Mouse (Mus musculus): ENCODE results near the gene 4930404N11Rik. TPM values are rescaled to one million over a fixed set of nuclear protein-coding genes. Genes with fewer than 3 reads are reported as not detected.

4930404N11Rik gene
- polyA plus RNA-seq, 1 experiment, result 7.8 TPM

GRCm38 (mm10) chr10:81342686-81343505 lies 22.7 kb downstream of the 4930404N11Rik start, which contains the start of gene Gipc3:
Gene Gipc3 (minus strand): TSS chr10:81343266.
- DNase-seq (ENCODE audit: low read depth in 1 of 2, low spot score in 2 of 2), result peak in 1 of 2 experiments; percentile 48
- Histone ChIP-seq H3K36me3 (ENCODE audit: control insufficient read depth, insufficient read depth, low read length) (no peaks in the 10 kb centered on the region; the same call in 1 of the 2 replicates), H3K27me3 (ENCODE audit: control insufficient read depth, insufficient read depth, low read length) (peaks cover 4% of the 10 kb centered on the region), H3K27ac (ENCODE audit: insufficient read depth, low read length) (no peak within 1 kb of the TSS), H3K4me1 (ENCODE audit: control insufficient read depth, insufficient read depth, insufficient read length) (peaks cover 23% of the 10 kb centered on the region), H3K4me3 (ENCODE audit: extremely low read depth, insufficient read depth, insufficient read length) (peak within 1 kb of the TSS; percentile 45)
- 5% methylated on average over 61 of the region's 67 CpGs for WGBS
- no peak for TF ChIP-seq POLR2A (IDR thresholded peaks at IDR 0.05; ENCODE audit: low read depth, low read length)
- TF ChIP-seq CTCF (IDR thresholded peaks at IDR 0.05; ENCODE audit: extremely low read depth, insufficient read depth, insufficient read length, insufficient replicate concordance), result no peak

- WGBS, result 45% methylated on average over 16 of the region's 16 CpGs
- Histone ChIP-seq H3K27me3 (ENCODE audit: control insufficient read depth, insufficient read depth, low read length) (peaks cover 4% of the 10 kb centered on the region), H3K4me1 (ENCODE audit: control insufficient read depth, insufficient read depth, insufficient read length) (peaks cover 16% of the 10 kb centered on the region), H3K4me3 (ENCODE audit: extremely low read depth, insufficient read depth, insufficient read length) (no peak overlapping the region), H3K27ac (ENCODE audit: insufficient read depth, low read length) (no peak overlapping the region), H3K36me3 (ENCODE audit: control insufficient read depth, insufficient read depth, low read length) (no peaks in the 10 kb centered on the region)
- DNase-seq (ENCODE audit: low read depth in 1 of 2, low spot score in 2 of 2), result peak in 1 of 2 experiments; percentile 69
- TF ChIP-seq POLR2A (IDR thresholded peaks at IDR 0.05; ENCODE audit: low read depth, low read length) (no peak), CTCF (IDR thresholded peaks at IDR 0.05; ENCODE audit: extremely low read depth, insufficient read depth, insufficient read length, insufficient replicate concordance) (peak; percentile 87)
Observed at GRCm38 (mm10) chr10:81341333-81341949, 24.2 kb downstream of the 4930404N11Rik start.

- no peak for DNase-seq (ENCODE audit: low read depth in 1 of 2, low spot score in 2 of 2)
- TF ChIP-seq POLR2A (IDR thresholded peaks at IDR 0.05; ENCODE audit: low read depth, low read length), result no peak
- TF ChIP-seq CTCF (IDR thresholded peaks at IDR 0.05; ENCODE audit: extremely low read depth, insufficient read depth, insufficient read length, insufficient replicate concordance), result no peak
- peaks cover 14% of the 10 kb centered on the region for H3K4me1 ChIP-seq (ENCODE audit: control insufficient read depth, insufficient read depth, insufficient read length)
- no peak overlapping the region for H3K27ac ChIP-seq (ENCODE audit: insufficient read depth, low read length)
- no peak overlapping the region for H3K4me3 ChIP-seq (ENCODE audit: extremely low read depth, insufficient read depth, insufficient read length)
- H3K36me3 ChIP-seq (ENCODE audit: control insufficient read depth, insufficient read depth, low read length), result no peaks in the 10 kb centered on the region
- 79% methylated on average over 17 of the region's 17 CpGs for WGBS
- H3K27me3 ChIP-seq (ENCODE audit: control insufficient read depth, insufficient read depth, low read length), result peaks cover 4% of the 10 kb centered on the region
Observed at GRCm38 (mm10) chr10:81340551-81341332, 24.9 kb downstream of the 4930404N11Rik start.

GRCm38 (mm10) chr10:81336558-81336957 lies 29.1 kb downstream of the 4930404N11Rik start:
- H3K36me3 ChIP-seq (ENCODE audit: control insufficient read depth, insufficient read depth, low read length), result peaks cover 8% of the 10 kb centered on the region

GRCm38 (mm10) chr10:81335393-81336340 lies 29.9 kb downstream of the 4930404N11Rik start:
- 85% methylated on average over 19 of the region's 19 CpGs for WGBS
- Histone ChIP-seq H3K27ac (ENCODE audit: insufficient read depth, low read length) (no peak overlapping the region), H3K4me1 (ENCODE audit: control insufficient read depth, insufficient read depth, insufficient read length) (peaks cover 2% of the 10 kb centered on the region), H3K36me3 (ENCODE audit: control insufficient read depth, insufficient read depth, low read length) (peaks cover 8% of the 10 kb centered on the region), H3K4me3 (ENCODE audit: extremely low read depth, insufficient read depth, insufficient read length) (no peak overlapping the region), H3K27me3 (ENCODE audit: control insufficient read depth, insufficient read depth, low read length) (no peaks in the 10 kb centered on the region)
- DNase-seq (ENCODE audit: low read depth in 1 of 2, low spot score in 2 of 2), result no peak
- TF ChIP-seq POLR2A (IDR thresholded peaks at IDR 0.05; ENCODE audit: low read depth, low read length), result no peak
- no peak for TF ChIP-seq CTCF (IDR thresholded peaks at IDR 0.05; ENCODE audit: extremely low read depth, insufficient read depth, insufficient read length, insufficient replicate concordance)

More at GRCm38 (mm10) chr10:81336558-81336957, 29.1 kb downstream of the 4930404N11Rik start:
- Histone ChIP-seq H3K27ac (ENCODE audit: insufficient read depth, low read length) (no peak overlapping the region), H3K4me3 (ENCODE audit: extremely low read depth, insufficient read depth, insufficient read length) (no peak overlapping the region), H3K27me3 (ENCODE audit: control insufficient read depth, insufficient read depth, low read length) (no peaks in the 10 kb centered on the region), H3K4me1 (ENCODE audit: control insufficient read depth, insufficient read depth, insufficient read length) (no peaks in the 10 kb centered on the region; the same call in 1 of the 2 replicates)
- WGBS, result 90% methylated on average over 4 of the region's 4 CpGs
- DNase-seq (ENCODE audit: low read depth in 1 of 2, low spot score in 2 of 2), result no peak
- TF ChIP-seq CTCF (IDR thresholded peaks at IDR 0.05; ENCODE audit: extremely low read depth, insufficient read depth, insufficient read length, insufficient replicate concordance), result no peak
- TF ChIP-seq POLR2A (IDR thresholded peaks at IDR 0.05; ENCODE audit: low read depth, low read length), result no peak

All from spleen, adult 2 months (tissue).